Mouse (Mus musculus) G1E (cell line): ENCODE results near the gene Sost.

Experiments
- CTCF ChIP-seq: IDR thresholded peaks from 2 replicates; pipeline ENCODE4 v1.5.1; 2012; ENCODE audit warnings: low read depth, low read length, inconsistent platforms, mixed read lengths
- POLR2AphosphoS5 ChIP-seq: IDR thresholded peaks from 2 replicates; pipeline ENCODE4 v1.6.1; 2012; ENCODE audit warnings: low read depth, low read length, inconsistent platforms; ENCODE audit not compliant: insufficient replicate concordance

- TF ChIP-seq CTCF, result no peak
- TF ChIP-seq POLR2AphosphoS5, result no peak
These were observed 10.1 kb upstream of the Sost start for GRCm38 (mm10) chr11:101976949-101977348.
